Mouse (Mus musculus) spleen, adult 2 months (tissue): ENCODE measurements around the gene L3mbtl1. TPM values are rescaled to one million over a fixed set of nuclear protein-coding genes. Genes with fewer than 3 reads are reported as not detected.

Source experiments
- DNase-seq, 2 experiments: peaks; one replicate each; pipeline versions ENCODE4 v3.0.0 to v3.0.0-alpha.2; 2012 to 2021; ENCODE audit warnings: low spot score in 2 of 2, low read depth in 1 of 2
- H3K27ac ChIP-seq: fragments of 200-500 bp; 2 replicates; pipeline ENCODE4 v1.5.1; 2012; ENCODE audit warnings: low read length, inconsistent platforms; ENCODE audit not compliant: insufficient read depth
- H3K27me3 ChIP-seq: fragments of 200-500 bp; 2 replicates; pipeline ENCODE4 v1.6.1; 2012; ENCODE audit warnings: mild to moderate bottlenecking, moderate library complexity, low read length, inconsistent platforms; ENCODE audit not compliant: control insufficient read depth, insufficient read depth
- H3K36me3 ChIP-seq: fragments of 200-500 bp; 2 replicates; pipeline ENCODE4 v1.6.1; 2012; ENCODE audit warnings: mild to moderate bottlenecking, low read length, inconsistent platforms; ENCODE audit not compliant: control insufficient read depth, insufficient read depth
- H3K4me1 ChIP-seq: fragments of 200-500 bp; 2 replicates; pipeline ENCODE4 v1.6.1; 2011; ENCODE audit warnings: inconsistent platforms; ENCODE audit not compliant: control insufficient read depth, insufficient read depth, insufficient read length
- H3K4me3 ChIP-seq: fragments of 200-500 bp; 2 replicates; pipeline ENCODE4 v1.5.1; 2011; ENCODE audit warnings: mild to moderate bottlenecking, inconsistent platforms; ENCODE audit not compliant: insufficient read depth, insufficient read length; ENCODE audit errors: extremely low read depth
- CTCF ChIP-seq: fragments of 200-500 bp; IDR thresholded peaks from 2 replicates; pipeline ENCODE4 v1.5.1; 2011; ENCODE audit warnings: mild to moderate bottlenecking, inconsistent platforms; ENCODE audit not compliant: insufficient read depth, insufficient read length, insufficient replicate concordance; ENCODE audit errors: extremely low read depth
- POLR2A ChIP-seq: fragments of 200-500 bp; IDR thresholded peaks from 2 replicates; pipeline ENCODE4 v1.6.1; 2011; ENCODE audit warnings: low read depth, low read length, inconsistent platforms
- WGBS: fragments of 180-500 bp; shearing (Covaris S2); methylation state at CpG from one replicate; pipeline ENCODE4 v1.1.7; 2018; 5-methylcytosine and 5-hydroxymethylcytosine counted together
- polyA plus RNA-seq: library from polyadenylated mRNA; depleted of rRNA; stranded (reverse); fragments of >200 nt; gene quantifications from 2 replicates; pipeline ENCODE4 v1.2.3, GENCODE M21; 2012

Gene L3mbtl1
- polyA plus RNA-seq, 1 experiment: 0.19 TPM

- H3K27ac ChIP-seq: no peak overlapping the region
- H3K36me3 ChIP-seq: no peaks in the 10 kb centered on the region
- 38% methylated on average over 4 of the region's 4 CpGs for WGBS
- TF ChIP-seq POLR2A (no peak), CTCF (no peak)
- DNase-seq: no peak
- H3K4me3 ChIP-seq: no peak overlapping the region
- H3K27me3 ChIP-seq: no peaks in the 10 kb centered on the region
- H3K4me1 ChIP-seq: no peaks in the 10 kb centered on the region
Measured at GRCm38 (mm10) chr2:162988235-162988634, 45.0 kb downstream of the L3mbtl1 start.

GRCm38 (mm10) chr2:162991394-162992083 lies 48.3 kb downstream of the L3mbtl1 start:
- 50% methylated on average over 6 of the region's 6 CpGs for WGBS
- no peak overlapping the region for H3K27ac ChIP-seq
- TF ChIP-seq CTCF: no peak
- no peak for TF ChIP-seq POLR2A
- H3K4me1 ChIP-seq: no peaks in the 10 kb centered on the region
- no peaks in the 10 kb centered on the region for H3K27me3 ChIP-seq
- DNase-seq: no peak
- H3K36me3 ChIP-seq: no peaks in the 10 kb centered on the region
- no peak overlapping the region for H3K4me3 ChIP-seq

GRCm38 (mm10) chr2:162992084-162992437 lies 48.8 kb downstream of the L3mbtl1 start:
- no peaks in the 10 kb centered on the region for H3K4me1 ChIP-seq
- DNase-seq: no peak
- H3K27ac ChIP-seq: no peak overlapping the region
- H3K4me3 ChIP-seq: no peak overlapping the region
- H3K27me3 ChIP-seq: no peaks in the 10 kb centered on the region
- no peaks in the 10 kb centered on the region for H3K36me3 ChIP-seq
- TF ChIP-seq CTCF: no peak
- TF ChIP-seq POLR2A: no peak

- Histone ChIP-seq H3K27me3 (no peaks in the 10 kb centered on the region), H3K4me1 (no peaks in the 10 kb centered on the region), H3K27ac (no peak overlapping the region), H3K36me3 (no peaks in the 10 kb centered on the region), H3K4me3 (no peak overlapping the region)
- 81% methylated on average over 9 of the region's 9 CpGs for WGBS
- TF ChIP-seq POLR2A (no peak), CTCF (no peak)
- DNase-seq: no peak
Measured at GRCm38 (mm10) chr2:162993881-162994616, 50.8 kb downstream of the L3mbtl1 start.

GRCm38 (mm10) chr2:162998528-162999230 lies 55.4 kb downstream of the L3mbtl1 start:
- Histone ChIP-seq H3K4me1 (no peaks in the 10 kb centered on the region), H3K4me3 (no peak overlapping the region), H3K27me3 (no peaks in the 10 kb centered on the region), H3K36me3 (no peaks in the 10 kb centered on the region), H3K27ac (no peak overlapping the region)
- WGBS: 30% methylated on average over 18 of the region's 18 CpGs
- DNase-seq: peak; percentile 11 to 30
- TF ChIP-seq CTCF (peak; percentile 58; the same call in 1 of the 2 replicates), POLR2A (no peak)

- WGBS: 28% methylated on average over 3 of the region's 3 CpGs
- peak in 1 of 2 experiments; percentile 3 for DNase-seq
- no peaks in the 10 kb centered on the region for H3K4me1 ChIP-seq
- TF ChIP-seq POLR2A (no peak), CTCF (no peak)
- no peaks in the 10 kb centered on the region for H3K36me3 ChIP-seq
- H3K4me3 ChIP-seq: no peak overlapping the region
- no peak overlapping the region for H3K27ac ChIP-seq
- no peaks in the 10 kb centered on the region for H3K27me3 ChIP-seq
Measured at GRCm38 (mm10) chr2:162999744-163000143, 56.5 kb downstream of the L3mbtl1 start.
